In genomic region chr10:22877536-22878130, GRCm38 (mm10) we compare ENCODE assay signal across 25 mouse cellular contexts. TPM values are rescaled to one million over a fixed set of nuclear protein-coding genes. Genes with fewer than 3 reads are reported as not detected.
A peak's percentile ranks its signal among the peaks of the same experiment; 100 is the strongest.
DNase-seq lines count a peak whose midpoint lies in the region; ATAC-seq and TF ChIP-seq lines count a peak whose summit lies in the region.
"Had no signal": no experiment of that assay in that cellular context is flagged by ENCODE, and none has a peak within 500 bp of the region (broad histone marks: within the 10 kb centered on the region; RNA-seq: fewer than 3 reads in every experiment).

No protein-coding gene starts in this region.

- H3K4me2 ChIP-seq in intestine, embryonic 14.5 days (ENCODE audit: low read length): no peak overlapping the region
- H3K4me2 ChIP-seq in intestine, embryonic 16.5 days (ENCODE audit: low read depth, low read length): no peak overlapping the region
- no peak overlapping the region for H3K4me2 ChIP-seq in stomach, embryonic 16.5 days (ENCODE audit: low read depth, low read length)
- H3K4me2 ChIP-seq in stomach, postnatal 0 days (replicated peaks; ENCODE audit: low read depth): no peak overlapping the region
- H3K4me2 ChIP-seq: embryonic facial prominence, embryonic 13.5 days; heart, embryonic 15.5 days; midbrain, embryonic 13.5 days; neural tube, embryonic 12.5 days had no signal

- no peak overlapping the region for H3K4me3 ChIP-seq in intestine, embryonic 14.5 days (ENCODE audit: low read depth, low read length)
- no peak overlapping the region for H3K4me3 ChIP-seq in intestine, embryonic 16.5 days (ENCODE audit: low read length)
- no peak overlapping the region for H3K4me3 ChIP-seq in stomach, embryonic 16.5 days (replicated peaks; ENCODE audit: low read length)
- no peak overlapping the region for H3K4me3 ChIP-seq in stomach, postnatal 0 days (ENCODE audit: low read depth, low read length)
- H3K4me3 ChIP-seq: embryonic facial prominence, embryonic 13.5 days; gastrocnemius, adult 2 months; heart, embryonic 15.5 days; midbrain, embryonic 13.5 days; neural tube, embryonic 12.5 days had no signal

- H3K4me1 ChIP-seq in intestine, embryonic 14.5 days (replicated peaks; ENCODE audit: control insufficient read depth, insufficient read depth, low read length): peaks cover 18% of the 10 kb centered on the region
- peaks cover 11% of the 10 kb centered on the region for H3K4me1 ChIP-seq in intestine, embryonic 16.5 days (ENCODE audit: control insufficient read depth, insufficient read depth, low read length)
- peaks cover 12% of the 10 kb centered on the region; the same call in 1 of the 2 replicates for H3K4me1 ChIP-seq in stomach, embryonic 16.5 days (ENCODE audit: control insufficient read depth, insufficient read depth, low read length)
- H3K4me1 ChIP-seq in stomach, postnatal 0 days (replicated peaks; ENCODE audit: control insufficient read depth, insufficient read depth): no peaks in the 10 kb centered on the region
- H3K4me1 ChIP-seq: embryonic facial prominence, embryonic 13.5 days; midbrain, embryonic 13.5 days; neural tube, embryonic 12.5 days had no signal

- H3K27ac ChIP-seq in intestine, embryonic 14.5 days (ENCODE audit: low read depth): peak overlapping the region; percentile 73; the same call in 1 of the 2 replicates
- no peak overlapping the region; the same call in 1 of the 2 replicates for H3K27ac ChIP-seq in intestine, embryonic 16.5 days (ENCODE audit: low read length)
- peak overlapping the region; percentile 70; the same call in 1 of the 2 replicates for H3K27ac ChIP-seq in stomach, embryonic 16.5 days (ENCODE audit: low read length)
- no peak overlapping the region for H3K27ac ChIP-seq in stomach, postnatal 0 days (replicated peaks)
- H3K27ac ChIP-seq: embryonic facial prominence, embryonic 13.5 days; gastrocnemius, adult 2 months; heart, embryonic 15.5 days; liver, embryonic 14.5 days; midbrain, embryonic 13.5 days; neural tube, embryonic 12.5 days had no signal

- H3K9me3 ChIP-seq in intestine, embryonic 14.5 days (ENCODE audit: control insufficient read depth, low read length): no peaks in the 10 kb centered on the region
- no peaks in the 10 kb centered on the region for H3K9me3 ChIP-seq in intestine, embryonic 16.5 days (ENCODE audit: control insufficient read depth, low read length)
- H3K9me3 ChIP-seq in stomach, embryonic 16.5 days (replicated peaks; ENCODE audit: control insufficient read depth, low read length): no peaks in the 10 kb centered on the region
- H3K9me3 ChIP-seq in stomach, postnatal 0 days (ENCODE audit: control insufficient read depth, low read length): no peaks in the 10 kb centered on the region
- H3K9me3 ChIP-seq: embryonic facial prominence, embryonic 13.5 days; heart, embryonic 15.5 days; midbrain, embryonic 13.5 days; neural tube, embryonic 12.5 days had no signal

- 61% methylated on average over 5 of the region's 5 CpGs for WGBS in intestine, embryonic 14.5 days
- 69% methylated on average over 5 of the region's 5 CpGs for WGBS in intestine, embryonic 16.5 days
- WGBS in stomach, embryonic 16.5 days: 45% methylated on average over 5 of the region's 5 CpGs
- 60% methylated on average over 5 of the region's 5 CpGs for WGBS in stomach, postnatal 0 days

- no peak for DNase-seq in intestine, embryonic 14.5 days (ENCODE audit: low spot score)
- DNase-seq in stomach, postnatal 0 days (ENCODE audit: low spot score): no peak
- peak; percentile 26 for DNase-seq in kidney, postnatal 10 days
- no peak for DNase-seq in embryo, embryonic 11 days
- DNase-seq in gastrocnemius, adult 18-20 months (ENCODE audit: low spot score): no peak
- DNase-seq: adrenal gland, postnatal 14 days; cerebellum, adult 11 months; cerebellum, postnatal 10 days; forebrain, postnatal 0 days; gastrocnemius, adult 2 months; heart, adult 18-20 months; thymus, postnatal 36 days had no signal

- ATAC-seq in intestine, embryonic 14.5 days (replicated peaks; ENCODE audit: low FRiP score, low TSS enrichment, low read depth): no peak
- no peak for ATAC-seq in intestine, embryonic 16.5 days
- no peak; the same call in 1 of the 2 replicates for ATAC-seq in stomach, embryonic 16.5 days (ENCODE audit: insufficient read depth, low FRiP score)
- no peak for ATAC-seq in stomach, postnatal 0 days (ENCODE audit: low FRiP score, low TSS enrichment)
- ATAC-seq: forebrain, postnatal 0 days; midbrain, embryonic 13.5 days had no signal

- H3K27me3 ChIP-seq in intestine, embryonic 14.5 days (replicated peaks; ENCODE audit: control insufficient read depth, insufficient read depth, low read length): no peaks in the 10 kb centered on the region
- no peaks in the 10 kb centered on the region for H3K27me3 ChIP-seq in intestine, embryonic 16.5 days (replicated peaks; ENCODE audit: control insufficient read depth, insufficient read depth, low read length)
- no peaks in the 10 kb centered on the region for H3K27me3 ChIP-seq in stomach, embryonic 16.5 days (ENCODE audit: control insufficient read depth, insufficient read depth, low read length)
- H3K27me3 ChIP-seq in stomach, postnatal 0 days (ENCODE audit: control insufficient read depth, insufficient read depth, low read length): no peaks in the 10 kb centered on the region
- H3K27me3 ChIP-seq: CH12.LX; embryonic facial prominence, embryonic 13.5 days; heart, embryonic 15.5 days; midbrain, embryonic 13.5 days; neural tube, embryonic 12.5 days had no signal

- no peak for TF ChIP-seq EP300 in stomach, postnatal 0 days (optimal IDR thresholded peaks at IDR 0.05)

- H3K9ac ChIP-seq in intestine, embryonic 14.5 days (ENCODE audit: low read length): no peak overlapping the region
- H3K9ac ChIP-seq in intestine, embryonic 16.5 days (ENCODE audit: low read depth, low read length): no peak overlapping the region
- no peak overlapping the region for H3K9ac ChIP-seq in stomach, embryonic 16.5 days (ENCODE audit: low read length)
- H3K9ac ChIP-seq in stomach, postnatal 0 days (ENCODE audit: low read length): no peak overlapping the region
- H3K9ac ChIP-seq: embryonic facial prominence, embryonic 13.5 days; forebrain, postnatal 0 days; heart, embryonic 15.5 days; liver, embryonic 14.5 days; midbrain, embryonic 13.5 days; neural tube, embryonic 12.5 days had no signal

- TF ChIP-seq CTCF in stomach, postnatal 0 days (IDR thresholded peaks at IDR 0.05; ENCODE audit: low read depth): no peak

- no peaks in the 10 kb centered on the region for H3K36me3 ChIP-seq in intestine, embryonic 14.5 days (ENCODE audit: control insufficient read depth, insufficient read depth, low read length)
- no peaks in the 10 kb centered on the region for H3K36me3 ChIP-seq in intestine, embryonic 16.5 days (ENCODE audit: control insufficient read depth, insufficient read depth, low read length)
- no peaks in the 10 kb centered on the region for H3K36me3 ChIP-seq in stomach, embryonic 16.5 days (ENCODE audit: control insufficient read depth, insufficient read depth, low read length)
- no peaks in the 10 kb centered on the region for H3K36me3 ChIP-seq in stomach, postnatal 0 days (ENCODE audit: control insufficient read depth, insufficient read depth, low read length)
- H3K36me3 ChIP-seq: embryonic facial prominence, embryonic 13.5 days; heart, embryonic 15.5 days; midbrain, embryonic 13.5 days; neural tube, embryonic 12.5 days had no signal

RNA-seq across cellular contexts. Expression of gene Tcf21, which starts 57.7 kb away (rescaled TPM):
- 257 and 320 TPM in 2 replicates for polyA plus RNA-seq in intestine, embryonic 14.5 days (2014; fragmentation: Nextera tagmentation; extraction: Ambion mirVana)
- 133 and 145 TPM in 2 replicates for polyA plus RNA-seq in intestine, embryonic 16.5 days (2015; fragmentation: Nextera tagmentation; extraction: Ambion mirVana)
- 189 and 202 TPM in 2 replicates for polyA plus RNA-seq in stomach, embryonic 16.5 days (2015; fragmentation: Nextera tagmentation; extraction: Ambion mirVana)
- polyA plus RNA-seq in stomach, postnatal 0 days (2015; fragmentation: Nextera tagmentation; extraction: Ambion mirVana): 95.3 and 95.5 TPM in 2 replicates
- total RNA-seq in gastrocnemius, adult 18-20 months (2021): not detected
- total RNA-seq: CH12.LX; forebrain, postnatal 0 days; gastrocnemius, adult 2 months; layer of hippocampus, adult 18-20 months; layer of hippocampus, postnatal 25 days; left cerebral cortex, postnatal 10 days; megakaryocyte progenitor cell, adult 5-6 weeks; MEL had no signal

Comparison
In these comparisons a context has a peak if more than half of its experiments do, and no peak if none do; other contexts are left out.
1. H3K27ac ChIP-seq: peak in intestine, embryonic 14.5 days (single experiment) and stomach, embryonic 16.5 days (single experiment); none in intestine, embryonic 16.5 days (single experiment) and stomach, postnatal 0 days (single experiment).